Mouse (Mus musculus): ENCODE data around the gene Dmrta2.

Dmrta2 gene

GRCm38 (mm10) chr4:109979461-109980320 is 1.8 kb downstream of the Dmrta2 start:
- DNase-seq (ENCODE audit: low spot score) = no peak

- DNase-seq (ENCODE audit: low spot score) = no peak
These were observed 2.6 kb downstream of the Dmrta2 start for GRCm38 (mm10) chr4:109980321-109981082.

GRCm38 (mm10) chr4:109981083-109981870 is 3.4 kb downstream of the Dmrta2 start:
- no peak for DNase-seq (ENCODE audit: low spot score)

GRCm38 (mm10) chr4:109981871-109982680 is 4.2 kb downstream of the Dmrta2 start:
- no peak for DNase-seq (ENCODE audit: low spot score)

GRCm38 (mm10) chr4:109982681-109983265 is 4.9 kb downstream of the Dmrta2 start:
- DNase-seq (ENCODE audit: low spot score) = no peak

- DNase-seq (ENCODE audit: low spot score) = no peak
These were observed 5.6 kb downstream of the Dmrta2 start for GRCm38 (mm10) chr4:109983281-109984001.

- no peak for DNase-seq (ENCODE audit: low spot score)
These were observed 6.2 kb downstream of the Dmrta2 start for GRCm38 (mm10) chr4:109984011-109984411.

- no peak for DNase-seq (ENCODE audit: low spot score)
These were observed 6.9 kb downstream of the Dmrta2 start for GRCm38 (mm10) chr4:109984496-109985423.

GRCm38 (mm10) chr4:109985424-109986172 is 7.7 kb downstream of the Dmrta2 start:
- DNase-seq (ENCODE audit: low spot score) = no peak

- DNase-seq (ENCODE audit: low spot score) = no peak
These were observed 8.4 kb downstream of the Dmrta2 start for GRCm38 (mm10) chr4:109986301-109986700.

- no peak for DNase-seq (ENCODE audit: low spot score)
These were observed 9.0 kb downstream of the Dmrta2 start for GRCm38 (mm10) chr4:109986748-109987355.

- DNase-seq (ENCODE audit: low spot score) = no peak
These were observed 9.9 kb downstream of the Dmrta2 start for GRCm38 (mm10) chr4:109987560-109988362.

GRCm38 (mm10) chr4:109988411-109988810 is 10.6 kb downstream of the Dmrta2 start:
- no peak for DNase-seq (ENCODE audit: low spot score)

GRCm38 (mm10) chr4:109989213-109989612 is 11.4 kb downstream of the Dmrta2 start:
- no peak for DNase-seq (ENCODE audit: low spot score)

GRCm38 (mm10) chr4:110006044-110006443 is 28.2 kb downstream of the Dmrta2 start:
- DNase-seq (ENCODE audit: low spot score) = no peak

GRCm38 (mm10) chr4:110019145-110019544 is 41.3 kb downstream of the Dmrta2 start:
- DNase-seq (ENCODE audit: low spot score) = no peak

GRCm38 (mm10) chr4:110020255-110020654 is 42.4 kb downstream of the Dmrta2 start:
- DNase-seq (ENCODE audit: low spot score) = peak; percentile 57
